Mouse (Mus musculus): ENCODE data around the gene Meis2. TPM values are rescaled to one million over a fixed set of nuclear protein-coding genes. Genes with fewer than 3 reads are reported as not detected.

Gene Meis2
- 0.61 TPM for polyA plus RNA-seq (2017; shearing (Covaris generic))

GRCm38 (mm10) chr2:116065570-116066005 lies at the start of gene Meis2:
Gene Meis2, minus strand, starts transcription at chr2:116065839.

